Mouse (Mus musculus): ENCODE results near the gene Crybb3. TPM values are rescaled to one million over a fixed set of nuclear protein-coding genes. Genes with fewer than 3 reads are reported as not detected.

Gene Crybb3
- polyA plus RNA-seq, 1 experiment from 2014 or later: not detected

Other genes with a start within 250 kb of the Crybb3 start
- 0.02 and 0.07 TPM in 2 replicates for gene Myo18b, start 185.2 kb downstream of the Crybb3 start, polyA plus RNA-seq (2015; fragmentation: Nextera tagmentation; extraction: Ambion mirVana)
- 1.7 and 2.1 TPM in 2 replicates for gene Grk3, start 65.8 kb downstream of the Crybb3 start, polyA plus RNA-seq (2015; fragmentation: Nextera tagmentation; extraction: Ambion mirVana)
- not detected in 2 replicates for gene Crybb2, start 11.5 kb downstream of the Crybb3 start, polyA plus RNA-seq (2015; fragmentation: Nextera tagmentation; extraction: Ambion mirVana)
- gene 2900026A02Rik, start 139.7 kb upstream of the Crybb3 start, polyA plus RNA-seq (2015; fragmentation: Nextera tagmentation; extraction: Ambion mirVana): 0.98 and 1.2 TPM in 2 replicates
- not detected in 2 replicates for gene Tmem211, start 145.3 kb upstream of the Crybb3 start, polyA plus RNA-seq (2015; fragmentation: Nextera tagmentation; extraction: Ambion mirVana)
- 1.4 and 2.0 TPM in 2 replicates for gene Sgsm1, start 229.2 kb upstream of the Crybb3 start, polyA plus RNA-seq (2015; fragmentation: Nextera tagmentation; extraction: Ambion mirVana)

All from liver, embryonic 13.5 days (tissue).